ENCODE assay signal across 9 mouse cellular contexts in genomic region chr11:3517846-3518732, GRCm38 (mm10). TPM values are rescaled to one million over a fixed set of nuclear protein-coding genes. Genes with fewer than 3 reads are reported as not detected.
A peak's percentile ranks its signal among the peaks of the same experiment; 100 is the strongest.
DNase-seq lines count a peak whose midpoint lies in the region; ATAC-seq lines count a peak whose summit lies in the region.
"Had no signal": no experiment of that assay in that cellular context is flagged by ENCODE, and none has a peak within 500 bp of the region (broad histone marks: within the 10 kb centered on the region; RNA-seq: fewer than 3 reads in every experiment).

No protein-coding gene starts in this region.

- H3K4me3 ChIP-seq in neural tube, embryonic 11.5 days (ENCODE audit: low read depth, low read length), result peak overlapping the region; percentile 19
- peak overlapping the region in 1 of 2 experiments; percentile 33; a peak in 1 of 4 replicates for H3K4me3 ChIP-seq in heart, embryonic 14.5 days (ENCODE audit: control insufficient read depth in 1 of 2, insufficient read depth in 1 of 2, low read depth in 1 of 2, low read length in 2 of 2)
- peak overlapping the region; percentile 26; the same call in 1 of the 2 replicates for H3K4me3 ChIP-seq in liver, embryonic 13.5 days (replicated peaks)
- H3K4me3 ChIP-seq: erythroblast, embryonic 14.5 days had no signal

- no peak overlapping the region for H3K9ac ChIP-seq in neural tube, embryonic 11.5 days (ENCODE audit: low read length)
- peak overlapping the region; percentile 63 for H3K9ac ChIP-seq in heart, embryonic 14.5 days (ENCODE audit: low read length)
- H3K9ac ChIP-seq in liver, embryonic 13.5 days, result no peak overlapping the region

- DNase-seq in neural tube, embryonic 11.5 days (ENCODE audit: low spot score), result no peak
- no peak for DNase-seq in neural tube, embryonic 10.5 days (ENCODE audit: extremely low spot score, low spot score)
- no peak for DNase-seq in liver, embryonic 13.5 days
- DNase-seq in yolk sac, embryonic 10.5 days (ENCODE audit: low spot score), result peak; percentile 48
- no peak for DNase-seq in frontal cortex, adult 2 months (ENCODE audit: extremely low spot score in 1 of 2, low spot score in 1 of 2)
- no peak for DNase-seq in adrenal gland, adult 8-10 months

- peak overlapping the region; percentile 47 for H3K4me2 ChIP-seq in neural tube, embryonic 11.5 days (ENCODE audit: low read depth)
- peak overlapping the region; percentile 75 for H3K4me2 ChIP-seq in heart, embryonic 14.5 days (ENCODE audit: low read length)
- H3K4me2 ChIP-seq in liver, embryonic 13.5 days, result peak overlapping the region; percentile 53

- no peaks in the 10 kb centered on the region for H3K9me3 ChIP-seq in neural tube, embryonic 11.5 days (ENCODE audit: control insufficient read depth, low read length)
- no peaks in the 10 kb centered on the region for H3K9me3 ChIP-seq in heart, embryonic 14.5 days (ENCODE audit: control insufficient read depth, low read length)
- no peaks in the 10 kb centered on the region for H3K9me3 ChIP-seq in liver, embryonic 13.5 days (replicated peaks)

- H3K27ac ChIP-seq in neural tube, embryonic 11.5 days (ENCODE audit: low read depth, low read length), result no peak overlapping the region
- no peak overlapping the region for H3K27ac ChIP-seq in heart, embryonic 14.5 days (replicated peaks in 1 of 2; ENCODE audit: control insufficient read depth in 1 of 2, insufficient read depth in 1 of 2, low read depth in 2 of 2, low read length in 2 of 2)
- H3K27ac ChIP-seq in liver, embryonic 13.5 days, result no peak overlapping the region
- H3K27ac ChIP-seq: macrophage had no signal

- H3K36me3 ChIP-seq in neural tube, embryonic 11.5 days (ENCODE audit: control insufficient read depth, insufficient read depth, low read length), result peaks cover 3% of the 10 kb centered on the region; the same call in 1 of the 2 replicates
- H3K36me3 ChIP-seq in heart, embryonic 14.5 days (ENCODE audit: control insufficient read depth, insufficient read depth, low read length), result peaks cover 43% of the 10 kb centered on the region
- peaks cover 23% of the 10 kb centered on the region for H3K36me3 ChIP-seq in liver, embryonic 13.5 days

- ATAC-seq in neural tube, embryonic 11.5 days (ENCODE audit: insufficient read depth, low FRiP score, low TSS enrichment), result no peak
- ATAC-seq in heart, embryonic 14.5 days (ENCODE audit: insufficient number of reproducible peaks, insufficient read depth, low FRiP score, low read depth), result 0 out of 2 replicates have a peak, but pooled peaks have one; percentile 2
- ATAC-seq in liver, embryonic 13.5 days (ENCODE audit: low read depth), result no peak

- peaks cover 15% of the 10 kb centered on the region for H3K27me3 ChIP-seq in neural tube, embryonic 11.5 days (ENCODE audit: control insufficient read depth, insufficient read depth, low read length)
- no peaks in the 10 kb centered on the region for H3K27me3 ChIP-seq in heart, embryonic 14.5 days (ENCODE audit: control insufficient read depth, insufficient read depth, low read length)
- peaks cover 45% of the 10 kb centered on the region for H3K27me3 ChIP-seq in liver, embryonic 13.5 days

- 63% methylated on average over 13 of the region's 13 CpGs for WGBS in neural tube, embryonic 11.5 days
- WGBS in heart, embryonic 14.5 days, result 48% methylated on average over 13 of the region's 13 CpGs
- 36% methylated on average over 13 of the region's 13 CpGs for WGBS in liver, embryonic 13.5 days (ENCODE audit: insufficient replicate concordance)

- peaks cover 6% of the 10 kb centered on the region for H3K4me1 ChIP-seq in neural tube, embryonic 11.5 days (ENCODE audit: control insufficient read depth, insufficient read depth, low read length)
- peaks cover 12 to 39% of the 10 kb centered on the region in 2 experiments for H3K4me1 ChIP-seq in heart, embryonic 14.5 days (ENCODE audit: control insufficient read depth in 2 of 2, insufficient read depth in 2 of 2, low read length in 2 of 2)
- H3K4me1 ChIP-seq in liver, embryonic 13.5 days (replicated peaks), result peaks cover 31% of the 10 kb centered on the region

RNA-seq across cellular contexts. Expression of gene Selenom, which starts 3.6 kb away (rescaled TPM):
- 57.7 and 57.8 TPM in 2 replicates for polyA plus RNA-seq in neural tube, embryonic 11.5 days (2014; fragmentation: Nextera tagmentation; extraction: Ambion mirVana)
- polyA plus RNA-seq in heart, embryonic 14.5 days (2014; fragmentation: Nextera tagmentation; extraction: Ambion mirVana), result 148 and 151 TPM in 2 replicates
- polyA plus RNA-seq in liver, embryonic 13.5 days (2015; fragmentation: Nextera tagmentation; extraction: Ambion mirVana), result 12.2 and 12.5 TPM in 2 replicates
- polyA plus RNA-seq in frontal cortex, adult 2 months (2012; rRNA removed), result 344 and 400 TPM in 2 replicates
- 10 to 100 TPM; 39.2 to 61.9 (median 57.1) TPM for total RNA-seq in adrenal gland, adult 8-10 months (2022)

RNA-seq across cellular contexts. Expression of gene Inpp5j, which starts 13.5 kb away (rescaled TPM):
- polyA plus RNA-seq in neural tube, embryonic 11.5 days (2014; fragmentation: Nextera tagmentation; extraction: Ambion mirVana), result 0.31 and 0.42 TPM in 2 replicates
- 8.1 and 8.2 TPM in 2 replicates for polyA plus RNA-seq in heart, embryonic 14.5 days (2014; fragmentation: Nextera tagmentation; extraction: Ambion mirVana)
- 0.15 and 0.18 TPM in 2 replicates for polyA plus RNA-seq in liver, embryonic 13.5 days (2015; fragmentation: Nextera tagmentation; extraction: Ambion mirVana)
- polyA plus RNA-seq in frontal cortex, adult 2 months (2012; rRNA removed), result 147 and 157 TPM in 2 replicates
- total RNA-seq in adrenal gland, adult 8-10 months (2022), result 1 to 10 TPM in 1 of 4 experiments, under 1 TPM in 3; 0.55 to 1.0 (median 0.75) TPM
- polyA plus RNA-seq: erythroblast, embryonic 14.5 days had no signal

RNA-seq across cellular contexts. Expression of gene Smtn, which starts 22.3 kb away (rescaled TPM):
- polyA plus RNA-seq in neural tube, embryonic 11.5 days (2014; fragmentation: Nextera tagmentation; extraction: Ambion mirVana), result 37.4 and 37.6 TPM in 2 replicates
- 71.7 and 75.0 TPM in 2 replicates for polyA plus RNA-seq in heart, embryonic 14.5 days (2014; fragmentation: Nextera tagmentation; extraction: Ambion mirVana)
- 10.5 and 12.0 TPM in 2 replicates for polyA plus RNA-seq in liver, embryonic 13.5 days (2015; fragmentation: Nextera tagmentation; extraction: Ambion mirVana)
- polyA plus RNA-seq in frontal cortex, adult 2 months (2012; rRNA removed), result 6.8 and 7.2 TPM in 2 replicates
- 10 to 100 TPM; 36.6 to 93.0 (median 52.5) TPM for total RNA-seq in adrenal gland, adult 8-10 months (2022)

RNA-seq across cellular contexts. Expression of gene Pla2g3, which starts 30.0 kb away (rescaled TPM):
- polyA plus RNA-seq in neural tube, embryonic 11.5 days (2014; fragmentation: Nextera tagmentation; extraction: Ambion mirVana), result 1.7 and 2.2 TPM in 2 replicates
- 0.20 and 0.34 TPM in 2 replicates for polyA plus RNA-seq in heart, embryonic 14.5 days (2014; fragmentation: Nextera tagmentation; extraction: Ambion mirVana)
- 0.05 TPM in 2 replicates for polyA plus RNA-seq in liver, embryonic 13.5 days (2015; fragmentation: Nextera tagmentation; extraction: Ambion mirVana)
- 3.1 TPM in 2 replicates for polyA plus RNA-seq in frontal cortex, adult 2 months (2012; rRNA removed)
- under 1 TPM; 0.17 to 0.59 (median 0.43) TPM for total RNA-seq in adrenal gland, adult 8-10 months (2022)
- polyA plus RNA-seq: erythroblast, embryonic 14.5 days; macrophage had no signal

Comparison
In these comparisons a context has a peak if more than half of its experiments do, and no peak if none do; other contexts are left out.
1. RNA of gene Inpp5j, which starts 13.5 kb away (polyA plus RNA-seq): 147 to 157 TPM in frontal cortex, adult 2 months; 8.1 to 8.2 TPM in heart, embryonic 14.5 days, 0.31 to 0.42 TPM in neural tube, embryonic 11.5 days and 0.15 to 0.18 TPM in liver, embryonic 13.5 days; every median in the first group is over 10 times any median in the second.
2. Peak in every context shown above with its lines, with median percentiles within 50 percentile points of each other: H3K4me2 ChIP-seq.